Mouse (Mus musculus) Patski (cell line): Measurements from ENCODE around the gene Gm4513. TPM values are rescaled to one million over a fixed set of nuclear protein-coding genes. Genes with fewer than 3 reads are reported as not detected.
"Not testable (repeated sequence)": the region's sequence is repeated elsewhere in the genome, so short reads cannot be mapped to it uniquely, and the experiment has no call there.

Source experiments
- ATAC-seq: fragments of 100-300 bp; one replicate; pipeline ENCODE4 v1.8.0; 2021
- CTCF ChIA-PET: fragments of 350-600 bp; sonication (Branson Sonifier 250); formaldehyde crosslinking; loops from one replicate; lab custom pipeline; 2022; ENCODE audit warnings: inconsistent platforms; lab: Charles Lee
- POLR2A ChIA-PET: fragments of 350-600 bp; sonication (Branson Sonifier 250); formaldehyde crosslinking; loops from one replicate; lab custom pipeline; 2022; ENCODE audit warnings: antibody characterized with exemption, inconsistent platforms; lab: Charles Lee
- DNase-seq: peaks from one replicate; pipeline ENCODE4 v3.0.0-alpha.2; 2011; ENCODE audit warnings: low read depth, low spot score
- H3K27me3 ChIP-seq: fragments of 371-371 bp; one replicate; pipeline ENCODE4 v1.5.1; 2021
- in situ Hi-C: fragments of 300-500 bp; cut with MboI; formaldehyde crosslinking; loops from 3 replicates; pipeline ENCODE4 v1.11.1; 2018; ENCODE audit warnings: low pct_unique_long_range_greater_than_20kb, mixed read lengths
- polyA plus RNA-seq: library from polyadenylated mRNA; unstranded; gene quantifications from one replicate; pipeline ENCODE4 v1.2.3, GENCODE M21; 2021

The Gm4513 gene
- polyA plus RNA-seq: not detected

DNA sequence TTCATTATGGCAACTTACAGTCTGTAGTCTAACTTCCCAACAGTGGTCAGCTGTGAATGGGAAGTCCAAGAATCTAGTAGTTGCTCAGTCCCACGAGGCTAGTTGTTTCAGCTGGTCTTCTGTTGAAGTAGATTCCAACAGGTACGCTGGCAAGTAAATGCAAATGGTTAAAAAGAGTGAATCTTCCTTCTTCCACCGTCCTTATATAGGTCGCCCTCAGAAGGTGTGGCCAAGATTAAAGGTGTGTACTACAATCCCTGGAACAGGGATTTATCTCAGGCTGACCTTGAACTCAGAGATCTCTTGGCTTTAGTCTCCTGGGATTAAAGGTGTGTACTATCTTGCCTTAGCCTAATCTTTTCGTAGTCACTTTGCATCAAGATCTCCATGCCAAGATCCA is at the start of gene Gm4513:
Gene Gm4513 (minus strand): TSS at position 101 of the 400 bp plus-strand sequence.
- DNase-seq, ATAC-seq, H3K27me3 ChIP-seq, POLR2A ChIA-PET, in situ Hi-C loops, CTCF ChIA-PET: not testable (repeated sequence)

DNA sequence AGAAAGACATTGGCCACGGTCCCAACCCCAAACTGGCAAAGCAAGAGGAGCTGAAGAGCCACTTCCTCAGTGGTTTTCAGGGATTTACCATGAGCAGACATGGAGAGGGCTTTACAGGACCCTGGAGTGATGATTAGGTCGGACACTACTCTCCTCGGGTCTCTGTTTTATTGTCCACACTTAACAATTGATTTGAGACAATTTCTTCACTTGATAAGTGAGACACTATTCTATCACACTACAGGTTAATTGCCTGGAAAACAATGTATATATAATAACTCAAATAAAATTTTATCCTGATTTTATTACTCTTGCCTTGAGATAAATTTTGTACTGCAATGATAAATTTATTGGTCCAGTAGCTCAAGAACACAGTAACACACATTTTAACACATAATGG is 22.7 kb downstream of the Gm4513 start, which contains the start of gene Gm4141:
Gene Gm4141 (minus strand): TSS at position 101 of the 400 bp plus-strand sequence.
- in situ Hi-C loops, CTCF ChIA-PET, DNase-seq, H3K27me3 ChIP-seq, POLR2A ChIA-PET, ATAC-seq: not testable (repeated sequence)

DNA sequence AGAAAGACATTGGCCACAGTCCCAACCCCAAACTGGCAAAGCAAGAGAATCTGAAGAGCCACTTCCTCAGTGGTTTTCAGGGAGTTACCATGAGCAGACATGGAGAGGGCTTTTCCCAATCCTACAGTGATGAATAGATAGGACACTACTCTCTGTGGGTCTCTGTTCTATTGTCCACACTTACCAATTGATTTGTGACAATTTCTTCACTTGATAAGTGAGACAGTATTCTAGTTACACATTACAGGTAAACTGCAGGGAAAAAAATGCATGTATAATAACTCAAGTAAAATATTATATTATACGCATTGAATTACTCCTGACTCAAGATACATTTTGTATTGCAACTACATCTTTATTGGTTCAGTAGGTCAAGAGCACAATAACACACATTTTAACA is 53.2 kb downstream of the Gm4513 start, which contains the start of gene Gm5726:
Gene Gm5726 (minus strand): TSS at position 101 of the 400 bp plus-strand sequence.
- H3K27me3 ChIP-seq, DNase-seq, ATAC-seq, CTCF ChIA-PET, in situ Hi-C loops, POLR2A ChIA-PET: not testable (repeated sequence)

Other genes with a start within 250 kb of the Gm4513 start
- gene Gm5728, start 223.6 kb downstream of the Gm4513 start, polyA plus RNA-seq: not detected
- gene Vmn1r100, start 181.1 kb downstream of the Gm4513 start, polyA plus RNA-seq: not detected
- not detected for gene Vmn1r101, start 156.4 kb downstream of the Gm4513 start, polyA plus RNA-seq
- gene Gm10670, start 124.1 kb downstream of the Gm4513 start, polyA plus RNA-seq: not detected
- not detected for gene Vmn1r103, start 88.5 kb downstream of the Gm4513 start, polyA plus RNA-seq
- gene Vmn1r104, start 65.2 kb downstream of the Gm4513 start, polyA plus RNA-seq: not detected
- not detected for gene Gm5726, start 53.3 kb downstream of the Gm4513 start, polyA plus RNA-seq
- gene Gm4141, start 22.8 kb downstream of the Gm4513 start, polyA plus RNA-seq: not detected
- gene Vmn1r107, start 69.9 kb upstream of the Gm4513 start, polyA plus RNA-seq: not detected
- gene Vmn1r111, start 104.2 kb upstream of the Gm4513 start, polyA plus RNA-seq: not detected
- not detected for gene Gm10668, start 131.6 kb upstream of the Gm4513 start, polyA plus RNA-seq
- gene Vmn1r112, start 172.2 kb upstream of the Gm4513 start, polyA plus RNA-seq: not detected
- gene Vmn1r113, start 188.3 kb upstream of the Gm4513 start, polyA plus RNA-seq: not detected
- not detected for gene Vmn1r114, start 213.2 kb upstream of the Gm4513 start, polyA plus RNA-seq
- not detected for gene Vmn1r115, start 246.0 kb upstream of the Gm4513 start, polyA plus RNA-seq